Mouse (Mus musculus) adrenal gland (tissue): ENCODE measurements around the gene Smg6.

Source experiments
- intact Hi-C: fragments of 180-260 bp; cut with DNase I; formaldehyde crosslinking; loops from one replicate; pipeline ENCODE4 v1.15.1; 2025

Gene Smg6

GRCm38 (mm10) chr11:75046638-75047037 lies 121.0 kb downstream of the Smg6 start:
- intact Hi-C loops: no loop called here

- intact Hi-C loops: no loop called here
These were observed 121.4 kb downstream of the Smg6 start for GRCm38 (mm10) chr11:75047066-75047465.

GRCm38 (mm10) chr11:75047736-75048407 lies 122.2 kb downstream of the Smg6 start:
- intact Hi-C loops: no loop called here

GRCm38 (mm10) chr11:75049146-75049545 lies 123.5 kb downstream of the Smg6 start:
- intact Hi-C loops: no loop called here

- intact Hi-C loops: loop anchor here (5.0 kb wide), 1 partner anchor 38 kb away; no protein-coding TSS in a partner anchor
These were observed 124.2 kb downstream of the Smg6 start for GRCm38 (mm10) chr11:75049807-75050206.

GRCm38 (mm10) chr11:75051239-75051638 lies 125.6 kb downstream of the Smg6 start:
- intact Hi-C loops: loop anchor here (5.0 kb wide), 1 partner anchor 39 kb away; no protein-coding TSS in a partner anchor

GRCm38 (mm10) chr11:75051712-75052550 lies 126.3 kb downstream of the Smg6 start:
- intact Hi-C loops: loop anchor here (5.0 kb wide), 1 partner anchor 40 kb away; no protein-coding TSS in a partner anchor

GRCm38 (mm10) chr11:75053020-75053419 lies 127.4 kb downstream of the Smg6 start:
- intact Hi-C loops: loop anchor here (5.0 kb wide), 1 partner anchor 41 kb away; no protein-coding TSS in a partner anchor

- intact Hi-C loops: loop anchor here (5.0 kb wide), 1 partner anchor 41 kb away; no protein-coding TSS in a partner anchor
These were observed 128.1 kb downstream of the Smg6 start for GRCm38 (mm10) chr11:75053722-75054121.

- intact Hi-C loops: loop anchor here (5.0 kb wide), 1 partner anchor 42 kb away; no protein-coding TSS in a partner anchor
These were observed 128.7 kb downstream of the Smg6 start for GRCm38 (mm10) chr11:75054184-75054877.

GRCm38 (mm10) chr11:75054878-75055214 lies 129.2 kb downstream of the Smg6 start:
- intact Hi-C loops: loop anchor here (5.0 kb wide), 1 partner anchor 43 kb away; no protein-coding TSS in a partner anchor

- intact Hi-C loops: no loop called here
These were observed 137.0 kb downstream of the Smg6 start for GRCm38 (mm10) chr11:75062650-75063049.

GRCm38 (mm10) chr11:75064266-75064665 lies 138.6 kb downstream of the Smg6 start:
- intact Hi-C loops: no loop called here

GRCm38 (mm10) chr11:75071352-75071751 lies 145.7 kb downstream of the Smg6 start:
- intact Hi-C loops: no loop called here

- intact Hi-C loops: no loop called here
These were observed 147.5 kb downstream of the Smg6 start for GRCm38 (mm10) chr11:75072932-75073625.

- intact Hi-C loops: no loop called here
These were observed 148.1 kb downstream of the Smg6 start for GRCm38 (mm10) chr11:75073696-75074095.

GRCm38 (mm10) chr11:75074543-75074942 lies 148.9 kb downstream of the Smg6 start:
- intact Hi-C loops: no loop called here

GRCm38 (mm10) chr11:75078616-75079015 lies 153.0 kb downstream of the Smg6 start:
- intact Hi-C loops: no loop called here

- intact Hi-C loops: no loop called here
These were observed 157.4 kb downstream of the Smg6 start for GRCm38 (mm10) chr11:75083031-75083430.

- intact Hi-C loops: no loop called here
These were observed 166.5 kb downstream of the Smg6 start for GRCm38 (mm10) chr11:75092159-75092558.

GRCm38 (mm10) chr11:75092656-75093055 lies 167.0 kb downstream of the Smg6 start:
- intact Hi-C loops: no loop called here
